Mouse (Mus musculus) urinary bladder, adult 2 months (tissue): ENCODE results near the gene Gjd3. TPM values are rescaled to one million over a fixed set of nuclear protein-coding genes. Genes with fewer than 3 reads are reported as not detected.
"Not testable (repeated sequence)": the region's sequence is repeated elsewhere in the genome, so short reads cannot be mapped to it uniquely, and the experiment has no call there.

ENCODE experiments used
- DNase-seq: peaks from one replicate; pipeline ENCODE4 v3.0.0; 2022; ENCODE audit warnings: low spot score
- polyA plus RNA-seq: library from polyadenylated mRNA; depleted of rRNA; stranded (reverse); fragments of >200 nt; gene quantifications from 2 replicates; pipeline ENCODE4 v1.2.3, GENCODE M21; 2012; rRNA removed

Gene Gjd3
- 0.55 and 0.87 TPM in 2 replicates for polyA plus RNA-seq

DNA sequence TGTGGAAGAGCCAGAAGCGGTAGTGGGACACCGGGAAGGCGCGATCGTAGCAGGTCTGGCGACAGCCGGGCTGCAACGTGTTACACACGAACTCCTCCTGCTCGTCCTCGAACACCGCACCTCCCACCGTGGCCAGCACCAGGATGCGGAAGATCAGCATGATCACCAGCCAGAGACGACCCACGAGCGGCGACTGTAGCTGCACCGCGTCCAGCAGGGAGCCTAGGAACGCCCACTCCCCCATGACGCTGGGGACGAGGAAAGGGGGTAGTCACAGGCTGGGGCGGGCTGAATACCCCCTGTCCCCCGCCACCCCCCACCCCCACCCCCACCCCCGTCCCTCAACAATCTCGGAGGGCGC, at the start of gene Gjd3:
Gene Gjd3 (minus strand): TSS at position 244 of the 361 bp plus-strand sequence.
- DNase-seq, result no peak

DNA sequence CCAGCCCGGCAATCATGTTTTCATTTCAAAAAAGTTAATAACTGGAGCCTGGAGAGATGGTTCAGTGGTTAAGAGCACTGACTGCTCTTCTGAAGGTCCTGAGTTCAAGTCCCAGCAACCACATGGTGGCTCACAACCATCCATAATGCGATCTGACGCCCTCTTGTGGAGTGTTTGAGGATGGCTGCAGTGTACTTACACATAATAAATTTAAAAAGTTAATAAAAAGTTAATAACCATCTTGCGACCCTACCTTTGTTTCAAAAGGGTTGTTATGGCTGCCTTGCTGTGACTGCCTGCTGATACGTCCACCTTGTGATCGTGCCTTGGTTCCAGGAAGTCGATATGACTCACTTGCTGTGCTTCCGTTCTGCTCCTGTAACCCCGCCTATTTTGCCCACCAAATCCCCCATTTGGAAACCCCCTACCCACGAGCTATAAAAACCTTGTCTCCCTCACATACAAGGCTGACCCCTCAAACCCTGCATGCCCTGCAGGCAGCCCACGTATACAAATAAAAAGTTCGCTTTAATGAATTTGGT, 44.2 kb upstream of the Gjd3 start:
- DNase-seq, result no peak

DNA sequence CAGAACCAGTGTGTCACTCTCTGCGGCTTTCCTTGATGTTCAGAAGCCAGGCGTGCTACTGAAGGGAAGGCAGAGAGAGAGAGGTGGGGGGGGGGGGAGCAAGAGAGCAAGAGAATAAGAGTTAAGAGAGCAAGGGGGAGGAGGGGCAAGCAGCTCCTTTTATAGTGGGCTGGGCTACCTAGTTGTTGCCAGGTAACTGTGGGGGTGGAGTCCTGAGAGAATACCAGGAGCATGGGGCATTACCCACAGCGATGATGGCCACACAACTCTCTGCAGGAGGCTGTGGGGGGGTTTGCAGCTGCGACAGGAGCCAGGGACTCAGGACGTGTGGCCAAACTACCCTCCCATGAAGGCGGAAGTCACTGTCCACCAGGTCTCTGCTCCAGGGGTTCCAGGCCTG, 43.1 kb upstream of the Gjd3 start:
- no peak for DNase-seq

DNA sequence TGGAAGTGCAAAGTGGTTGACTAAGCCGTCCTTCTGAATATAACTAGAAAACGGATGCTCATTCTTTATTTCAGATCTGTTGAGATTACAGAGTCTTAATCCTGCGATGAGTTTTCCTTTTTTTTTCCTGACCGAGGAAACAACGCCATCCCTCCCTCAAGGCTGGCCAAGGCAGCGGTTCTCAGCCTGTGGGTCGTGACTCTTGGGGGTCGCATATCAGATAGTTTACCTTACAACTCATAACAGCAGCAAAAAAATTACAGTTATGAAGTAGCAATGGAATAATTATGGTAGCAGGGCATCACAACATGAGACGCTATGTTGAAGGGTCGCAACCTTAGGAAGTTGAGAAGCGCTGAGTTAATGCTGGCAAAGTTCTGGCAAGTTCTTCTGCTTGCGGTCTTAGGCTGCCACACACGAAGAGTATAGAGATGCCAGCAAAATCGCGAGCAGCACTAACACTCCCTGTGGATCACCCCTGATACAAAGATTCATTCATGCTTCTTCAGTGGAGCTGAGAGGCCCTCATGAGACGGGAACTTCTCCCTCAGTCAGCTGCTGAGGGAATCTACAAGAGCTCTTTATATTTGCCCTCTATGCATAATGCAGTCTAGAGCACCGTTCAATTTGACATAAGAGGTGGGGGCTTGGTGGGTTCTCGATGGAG, 41.8 kb upstream of the Gjd3 start:
- no peak for DNase-seq

DNA sequence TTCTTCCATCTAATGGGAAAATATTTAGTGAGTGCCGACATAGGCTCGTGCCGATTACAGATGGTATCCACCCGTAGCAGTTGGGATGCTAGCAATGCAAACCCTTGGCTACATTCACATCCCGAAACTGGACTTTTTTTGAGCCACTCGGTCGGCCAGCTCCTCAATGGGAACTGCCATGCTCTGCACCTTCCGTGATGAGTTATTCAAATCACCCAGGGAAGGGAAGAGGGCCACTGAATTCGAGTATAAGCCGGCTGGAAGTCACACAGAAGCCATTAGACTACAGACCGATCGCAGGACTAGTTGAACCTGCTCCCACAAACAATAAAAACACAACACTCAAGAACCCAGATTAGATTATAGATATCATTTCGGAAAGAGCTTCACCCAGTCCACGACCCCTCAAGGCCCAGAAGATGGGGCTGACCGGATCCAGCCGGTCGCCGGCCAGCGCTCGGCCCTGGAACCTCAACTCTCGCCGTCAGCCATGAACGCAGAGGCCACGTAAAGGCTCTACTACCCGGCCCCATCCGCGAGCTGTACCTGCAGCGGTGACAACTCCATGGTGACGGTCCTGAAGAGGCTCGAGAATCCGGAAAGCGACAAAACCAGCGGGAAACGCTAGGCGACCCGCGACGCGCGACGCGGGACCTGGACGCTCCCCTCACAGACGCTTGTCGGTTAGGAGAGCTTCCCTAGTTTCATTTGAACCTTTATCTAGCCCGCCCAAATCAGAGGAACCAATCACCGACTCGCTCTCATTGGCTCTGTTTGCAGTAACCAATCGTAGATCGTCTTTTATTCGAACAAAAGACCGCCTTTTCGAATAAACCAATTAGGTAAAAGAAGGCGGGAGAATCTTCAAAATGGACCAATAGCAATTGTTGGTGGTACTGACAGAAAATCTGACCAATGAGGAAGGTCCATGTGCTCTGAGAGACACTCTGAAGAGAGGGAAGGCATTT, 41.0 kb upstream of the Gjd3 start, which contains the start of gene Top2a:
Gene Top2a (minus strand): TSS at position 690 of the 968 bp plus-strand sequence.
- peak; percentile 74 for DNase-seq

DNA sequence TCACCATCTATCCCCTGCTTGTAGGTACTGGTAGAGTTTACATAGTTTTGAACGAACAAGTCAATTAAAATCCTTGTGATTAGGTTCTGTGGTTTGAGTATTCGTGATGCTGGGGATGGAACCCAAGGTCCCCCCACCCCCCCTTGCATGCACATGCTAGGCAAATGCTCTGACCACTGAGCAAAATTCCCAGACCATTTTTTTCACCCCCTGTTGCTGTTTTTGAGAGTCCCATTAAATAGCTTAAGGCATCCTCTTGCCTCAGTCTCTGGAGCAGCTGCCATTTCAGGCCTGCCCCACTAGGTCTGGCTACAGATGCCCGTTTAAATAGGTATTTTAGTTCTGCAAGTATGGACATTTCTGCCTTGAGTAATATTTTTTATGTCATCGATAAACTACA, 40.3 kb upstream of the Gjd3 start:
- DNase-seq, result no peak

DNA sequence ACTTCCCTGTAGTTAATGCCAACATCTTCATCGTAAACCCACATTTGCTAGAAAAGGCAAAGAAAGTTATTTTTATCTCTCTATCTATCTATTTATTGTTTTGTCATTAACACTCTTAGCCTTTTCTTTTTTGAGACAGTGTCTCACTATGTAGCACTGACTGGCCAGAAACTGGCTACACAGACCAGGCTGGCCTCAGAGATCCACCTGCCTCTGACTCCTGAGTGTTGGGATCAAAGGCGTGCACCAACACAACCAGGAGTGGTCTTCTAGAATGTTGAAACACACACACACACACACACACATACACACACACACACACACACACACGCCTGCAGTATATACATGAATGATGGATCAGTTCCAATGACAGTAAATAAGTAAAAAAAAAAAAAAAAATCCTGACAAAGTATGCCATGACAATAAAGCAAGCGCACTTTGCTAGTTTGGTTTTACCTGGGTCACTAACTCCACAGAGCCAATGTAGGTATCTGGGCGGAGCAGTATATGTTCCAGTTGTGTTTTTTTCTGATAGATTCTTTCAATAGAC, 39.6 kb upstream of the Gjd3 start:
- no peak for DNase-seq

DNA sequence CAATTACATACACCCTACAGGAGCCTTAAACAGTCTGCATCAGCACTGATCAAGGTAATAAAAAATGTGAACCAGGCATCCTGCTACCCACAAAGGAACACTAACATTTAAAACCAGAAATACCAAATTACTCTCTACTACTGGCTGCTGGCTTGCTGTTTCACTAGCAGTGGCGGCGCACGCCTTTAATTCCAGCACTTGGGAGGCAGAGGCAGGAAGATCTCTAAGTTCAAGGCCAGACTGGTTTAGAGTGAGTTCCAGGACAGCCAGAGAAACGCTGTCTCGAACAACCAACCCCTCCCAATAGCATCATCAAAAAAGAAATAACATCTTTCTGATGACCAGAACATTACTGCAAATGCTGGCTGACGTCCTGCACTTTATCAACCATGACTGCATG, 37.0 kb upstream of the Gjd3 start:
- DNase-seq, result no peak

DNA sequence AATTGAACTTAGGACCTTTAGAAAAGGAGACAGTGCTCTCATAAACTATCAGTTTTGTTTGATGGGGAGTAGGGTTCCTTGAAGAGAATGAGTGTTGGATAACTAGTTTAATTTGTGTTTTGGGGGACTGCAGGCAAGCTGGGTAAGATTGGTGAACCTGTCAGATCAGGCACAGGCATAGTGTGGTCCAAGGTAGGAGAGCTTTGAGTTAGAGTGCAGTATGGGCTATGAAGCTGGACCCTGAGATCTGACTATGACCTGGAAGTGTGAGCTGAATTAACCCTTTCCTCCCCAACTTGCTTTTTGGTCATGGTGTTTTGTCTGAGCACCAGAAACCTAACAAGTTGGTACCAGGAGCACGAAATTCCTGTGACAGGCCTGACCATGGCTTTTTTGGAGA, 31.0 kb upstream of the Gjd3 start:
- DNase-seq, result no peak

DNA sequence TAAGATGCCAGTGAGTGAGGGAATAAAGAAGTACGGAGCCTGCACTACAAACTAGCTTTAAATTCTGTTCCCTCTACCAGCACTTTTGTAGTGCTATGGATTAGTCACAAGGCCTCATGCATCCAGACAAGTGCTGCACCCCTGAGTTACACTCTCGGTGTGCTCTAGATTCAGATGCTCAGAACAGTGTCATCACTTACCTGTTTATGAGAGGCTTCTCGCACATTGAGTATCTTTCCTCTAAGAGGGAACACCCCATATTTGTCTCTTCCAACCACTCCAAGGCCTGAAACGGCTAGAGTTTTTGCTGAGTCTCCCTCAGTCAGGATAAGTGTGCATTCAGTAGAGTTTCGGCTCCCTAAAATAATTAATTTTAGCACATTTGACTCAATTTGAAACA, 27.9 kb upstream of the Gjd3 start:
- no peak for DNase-seq

DNA sequence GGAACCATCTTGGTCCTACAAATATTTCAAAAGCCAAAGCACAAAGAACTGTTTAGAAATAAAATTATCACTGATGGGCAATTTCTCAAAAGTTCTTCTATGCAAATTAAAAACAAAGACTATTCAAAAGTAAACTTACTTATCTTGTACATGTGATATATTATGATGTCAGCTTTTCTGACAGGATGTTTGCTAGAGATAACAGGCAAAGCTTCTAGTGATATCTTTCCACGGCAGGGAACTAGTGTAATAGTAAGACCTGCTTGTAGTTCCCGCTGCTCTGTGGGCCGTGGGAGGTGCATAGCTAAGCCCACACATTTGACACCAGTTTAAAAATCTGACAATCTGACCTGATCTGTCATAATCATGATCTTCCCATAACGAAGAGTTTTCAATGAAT, 27.3 kb upstream of the Gjd3 start:
- DNase-seq, result no peak

DNA sequence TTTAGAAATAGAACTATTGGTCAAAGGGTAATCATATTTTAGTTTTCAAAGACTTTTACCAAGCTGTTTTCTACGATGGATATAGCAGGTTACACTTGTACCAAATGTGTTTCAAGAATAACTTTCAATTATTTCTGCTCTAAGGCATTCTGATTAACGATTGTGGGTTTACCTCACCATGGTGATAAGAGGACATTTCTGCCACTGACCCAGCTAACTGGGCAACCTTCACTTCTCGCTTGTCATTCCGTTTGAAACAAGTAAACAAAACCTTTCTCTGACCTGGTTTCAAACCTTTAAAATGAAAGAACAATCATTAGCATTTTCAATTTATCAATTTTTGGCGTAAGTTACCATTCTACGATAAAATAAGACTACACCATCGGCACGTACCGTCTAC, 24.0 kb upstream of the Gjd3 start:
- DNase-seq, result no peak

DNA sequence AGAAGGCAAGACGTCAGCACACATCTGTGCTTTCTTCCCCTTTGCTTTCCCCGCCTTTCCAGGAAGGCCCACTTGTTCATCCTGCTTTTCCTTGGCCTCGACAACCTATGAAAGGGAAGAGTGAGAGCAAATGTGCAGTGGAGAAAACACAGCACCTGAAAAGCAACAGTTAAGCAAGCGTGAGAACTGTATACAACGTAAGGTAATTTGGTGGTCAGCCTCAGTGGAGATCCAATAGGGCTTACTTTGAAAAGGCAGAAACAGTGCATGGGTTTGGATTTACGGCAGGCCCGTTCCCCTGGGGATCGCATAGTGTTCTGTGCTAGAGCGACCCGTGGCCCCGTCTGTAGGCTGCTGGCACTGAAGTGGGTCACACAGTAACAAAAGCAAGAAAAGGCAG, 16.4 kb upstream of the Gjd3 start:
- DNase-seq, result no peak

DNA sequence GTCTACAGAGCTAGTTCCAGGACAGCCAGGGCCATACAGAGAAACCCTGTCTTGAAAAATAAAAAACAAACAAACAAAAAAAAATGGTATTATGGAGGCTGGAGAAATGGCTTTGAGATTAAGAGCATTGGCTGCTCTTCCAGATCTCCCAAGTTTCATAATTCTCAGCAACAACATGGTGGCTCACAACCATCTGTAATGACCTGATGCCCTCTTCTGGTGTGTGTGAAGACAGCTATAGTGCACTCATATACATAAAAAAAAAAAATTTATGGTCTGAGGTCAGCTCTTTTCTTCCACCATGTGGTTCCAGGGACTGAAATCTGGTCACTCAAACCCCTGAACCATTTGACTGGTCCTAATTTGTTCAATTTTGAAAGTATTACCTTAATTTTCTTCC, 16.0 kb upstream of the Gjd3 start:
- DNase-seq, result no peak

DNA sequence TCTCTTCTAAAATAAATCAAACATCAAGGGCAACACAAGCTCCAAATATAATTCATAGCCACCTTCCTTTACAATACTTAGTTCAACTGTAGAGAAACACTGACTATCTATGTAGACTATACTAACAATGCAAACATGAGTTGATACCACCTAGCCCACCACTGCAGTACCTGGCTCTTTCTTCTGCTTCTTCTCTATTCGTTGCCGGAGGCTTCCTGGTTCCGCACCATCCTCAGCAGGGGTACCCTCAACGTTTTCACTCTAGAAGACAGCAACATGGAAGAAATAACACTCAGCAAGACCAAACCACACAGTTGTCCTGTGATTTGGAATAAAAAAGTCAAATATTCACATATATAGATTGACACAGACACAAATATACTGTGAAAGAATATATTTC, 14.8 kb upstream of the Gjd3 start:
- DNase-seq, result no peak

DNA sequence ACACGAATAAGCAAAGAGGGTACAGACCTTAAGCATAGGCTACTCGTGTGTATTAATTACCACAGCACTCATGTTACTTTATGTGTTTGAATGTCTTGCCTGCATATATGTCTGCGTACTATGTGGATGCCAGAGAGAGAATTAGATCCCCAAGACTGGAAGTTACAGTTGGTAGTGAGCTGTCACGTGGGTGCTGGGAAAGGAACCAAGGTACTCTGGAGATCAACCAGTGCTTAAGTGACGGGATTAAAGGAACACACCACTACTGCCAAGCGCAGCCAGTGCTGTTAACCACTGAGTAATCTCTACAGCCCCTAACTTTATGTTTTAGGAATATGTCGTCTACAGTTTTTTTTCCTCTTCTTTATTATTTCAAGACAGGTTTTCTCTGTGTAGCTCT, 13.2 kb upstream of the Gjd3 start:
- DNase-seq, result no peak

DNA sequence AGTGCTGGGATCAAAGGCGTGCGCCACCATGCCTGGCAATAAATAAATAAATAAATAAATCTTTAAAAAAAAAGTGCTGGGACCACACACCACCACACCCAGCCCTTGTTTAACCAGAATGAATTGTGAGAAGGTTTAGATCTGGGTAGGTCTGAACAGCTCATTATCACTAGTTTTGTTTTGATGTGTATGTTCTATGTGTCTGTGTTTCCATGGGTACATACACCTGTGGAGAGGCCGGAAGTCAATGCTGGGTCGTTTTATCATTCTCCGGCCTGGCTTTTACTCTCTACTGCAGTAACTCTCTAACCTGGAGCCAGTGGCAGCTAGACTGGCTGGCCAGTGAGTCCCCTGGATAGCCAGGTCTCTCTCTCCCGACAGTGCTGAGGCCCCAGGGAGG, 8.1 kb upstream of the Gjd3 start:
- DNase-seq, result no peak

DNA sequence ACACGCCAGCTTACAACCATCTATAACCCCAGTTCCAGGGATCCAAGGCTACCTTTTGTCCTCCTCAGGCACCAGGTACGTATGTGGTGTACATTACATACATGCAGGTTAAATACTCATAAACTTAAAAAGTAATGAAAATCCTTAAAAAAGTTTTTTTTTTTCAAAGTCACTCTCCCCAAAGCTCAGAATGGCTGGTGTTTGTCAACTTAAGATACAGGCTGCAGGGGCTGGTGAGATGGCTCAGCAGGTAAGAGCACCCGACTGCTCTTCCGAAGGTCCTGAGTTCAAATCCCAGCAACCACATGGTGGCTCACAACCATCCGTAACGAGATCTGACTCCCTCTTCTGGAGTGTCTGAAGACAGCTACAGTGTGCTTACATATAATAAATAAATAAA, 5.4 kb upstream of the Gjd3 start:
- DNase-seq, result not testable (repeated sequence)

DNA sequence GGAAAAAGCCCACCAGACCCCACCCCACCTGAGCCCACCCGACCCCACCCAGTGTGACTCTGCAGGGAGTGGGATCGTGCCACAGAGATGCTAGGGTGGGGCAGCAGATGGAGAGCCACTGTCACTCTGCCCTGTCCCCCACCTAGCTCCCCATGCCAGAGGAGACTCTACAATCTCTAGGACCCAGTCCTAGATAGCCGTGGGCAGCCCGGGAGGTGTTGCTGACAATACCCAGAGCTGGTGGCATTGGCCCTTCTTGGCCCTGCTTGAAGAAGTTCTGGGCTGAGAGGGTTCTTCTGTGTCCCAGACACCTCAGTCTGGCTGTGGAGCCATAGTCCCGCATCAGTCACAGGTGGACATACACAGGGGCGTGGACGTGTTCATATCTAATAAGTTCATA, 2.7 kb upstream of the Gjd3 start:
- no peak for DNase-seq

DNA sequence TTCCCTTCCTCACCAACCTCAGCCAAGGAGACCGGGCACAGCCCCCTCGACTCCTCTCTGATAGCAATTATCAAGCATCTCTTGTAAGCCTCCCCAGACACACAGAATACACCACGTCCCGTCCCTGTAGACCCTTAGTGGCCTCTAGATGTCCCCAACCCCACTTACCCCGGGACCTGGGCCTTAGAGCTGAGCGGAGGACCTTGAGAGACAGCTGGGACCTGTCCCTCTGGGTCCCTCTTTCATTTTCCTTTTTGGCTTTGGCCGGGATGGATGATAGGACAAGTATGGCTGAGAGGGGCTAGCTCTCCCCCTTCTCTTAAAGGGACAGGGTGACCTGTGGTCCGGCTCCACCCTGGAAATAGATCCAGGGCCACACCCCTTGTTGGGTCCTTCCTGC, 735 bp upstream of the Gjd3 start:
- DNase-seq, result no peak

DNA sequence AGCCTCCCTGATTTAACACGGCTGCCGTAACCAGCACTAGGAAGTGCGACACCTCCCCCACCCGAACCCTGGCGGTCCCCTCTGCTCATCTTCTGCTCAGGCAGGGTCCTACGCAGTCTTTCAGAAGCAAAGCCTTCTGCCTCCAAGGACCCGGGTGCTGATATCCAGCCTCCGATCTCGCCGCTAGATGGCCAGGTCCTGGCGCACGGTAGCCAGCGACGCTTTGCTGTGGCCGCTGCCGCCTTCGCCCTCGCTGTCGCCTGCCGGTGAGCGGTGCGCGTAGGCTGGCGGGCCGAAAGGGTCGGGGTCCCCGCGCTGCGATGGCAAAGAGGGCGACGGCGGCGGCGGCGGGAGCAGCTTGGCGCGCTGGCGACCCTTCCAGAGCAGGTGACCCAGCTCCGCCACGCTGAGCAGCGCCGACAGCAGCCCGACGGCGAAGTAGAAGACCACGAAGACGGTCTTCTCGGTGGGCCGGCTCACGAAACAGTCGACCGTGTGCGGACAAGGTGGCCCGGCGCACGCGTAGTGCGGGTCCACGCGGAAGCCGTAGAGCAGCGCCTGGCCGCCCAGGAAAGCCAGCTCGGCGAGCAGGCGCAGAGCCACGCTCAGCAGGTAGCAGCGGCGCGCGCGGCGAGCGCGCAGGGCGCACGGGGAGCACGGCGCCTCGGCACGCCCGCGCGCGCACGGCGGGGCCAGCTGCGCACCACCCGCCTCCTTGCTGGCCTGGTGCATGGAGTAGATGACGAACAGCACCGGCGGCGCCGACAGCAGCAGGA, 631 bp downstream of the Gjd3 start:
- no peak for DNase-seq
